Mouse (Mus musculus) CH12.LX (cell line): ENCODE results near the gene Sdr9c7. TPM values are rescaled to one million over a fixed set of nuclear protein-coding genes. Genes with fewer than 3 reads are reported as not detected.

ENCODE experiments used
- DNase-seq: peaks from one replicate; pipeline ENCODE4 v3.0.0-alpha.2; 2013; ENCODE audit errors: extremely low read depth
- H3K27ac ChIP-seq: 2 replicates; pipeline ENCODE4 v1.5.1; 2012; ENCODE audit warnings: low read depth, mild to moderate bottlenecking, control low read depth, moderate library complexity; ENCODE audit not compliant: insufficient read depth
- H3K27me3 ChIP-seq: replicated peaks from 2 replicates; pipeline ENCODE3; 2012; ENCODE audit warnings: inconsistent platforms
- H3K36me3 ChIP-seq, 2 experiments: replicated peaks in 1 of 2; 2 replicates each; pipeline versions ENCODE3 to v1.6.1; 2012; ENCODE audit warnings: inconsistent platforms in 1 of 2, low read length in 1 of 2, mild to moderate bottlenecking in 1 of 2, mixed read lengths in 1 of 2, moderate library complexity in 1 of 2; ENCODE audit not compliant: control insufficient read depth in 1 of 2, insufficient read depth in 1 of 2
- H3K4me1 ChIP-seq, 2 experiments: 2 replicates each; pipeline ENCODE4 v1.6.1; 2012; ENCODE audit warnings: inconsistent platforms in 1 of 2, moderate library complexity in 1 of 2; ENCODE audit not compliant: insufficient read depth in 2 of 2, control insufficient read depth in 1 of 2
- H3K4me2 ChIP-seq: 2 replicates; pipeline ENCODE4 v1.6.1; 2012; ENCODE audit warnings: low read depth, mild to moderate bottlenecking, control low read depth; ENCODE audit not compliant: poor library complexity, insufficient read depth, severe bottlenecking
- H3K4me3 ChIP-seq, 3 experiments: fragments of 150-350 bp in 1 of 3; sonication (generic) in 1 of 3; replicated peaks in 1 of 3; 2 replicates each; pipeline versions ENCODE3 to v1.5.1; 2011 to 2012; ENCODE audit warnings: low read depth in 2 of 3, low read length in 2 of 3, mild to moderate bottlenecking in 2 of 3, moderate library complexity in 2 of 3, control low read depth in 1 of 3, improper control_type of control experiment in 1 of 3, inconsistent platforms in 1 of 3, mixed read lengths in 1 of 3; ENCODE audit not compliant: poor library complexity in 1 of 3
- H3K79me2 ChIP-seq: replicated peaks from 2 replicates; pipeline ENCODE4 v1.6.1; 2012; ENCODE audit warnings: mild to moderate bottlenecking, moderate library complexity; ENCODE audit not compliant: control insufficient read depth, poor library complexity, insufficient read depth, severe bottlenecking; ENCODE audit errors: extremely low read depth
- H3K9ac ChIP-seq: 2 replicates; pipeline ENCODE4 v1.6.1; 2012; ENCODE audit warnings: low read depth, mild to moderate bottlenecking, control low read depth, moderate library complexity; ENCODE audit not compliant: insufficient read depth
- H3K9me3 ChIP-seq: replicated peaks from 2 replicates; pipeline ENCODE3; 2012; ENCODE audit warnings: low read length, inconsistent platforms, mixed read lengths
- CHD1 ChIP-seq: IDR thresholded peaks from 2 replicates; pipeline ENCODE4 v1.6.1; 2012; ENCODE audit warnings: low read depth, low read length, improper control_type of control experiment, inconsistent platforms
- CHD2 ChIP-seq: IDR thresholded peaks from 2 replicates; pipeline ENCODE4 v1.6.1; 2011; ENCODE audit warnings: low read length, improper control_type of control experiment
- CTCF ChIP-seq, 2 experiments: IDR thresholded peaks in 1 of 2; conservative IDR thresholded peaks in 1 of 2; 2 replicates each; pipeline ENCODE4 v1.5.1; 2011 to 2012; ENCODE audit warnings: low read depth in 2 of 2, low read length in 2 of 2, improper control_type of control experiment in 1 of 2, inconsistent platforms in 1 of 2, mild to moderate bottlenecking in 1 of 2, moderate library complexity in 1 of 2
- E2F4 ChIP-seq: IDR thresholded peaks from 2 replicates; pipeline ENCODE4 v1.6.1; 2011; ENCODE audit warnings: low read depth, low read length, improper control_type of control experiment; ENCODE audit not compliant: insufficient replicate concordance
- ELF1 ChIP-seq: IDR thresholded peaks from 2 replicates; pipeline ENCODE4 v1.6.1; 2014; ENCODE audit warnings: low read depth, mild to moderate bottlenecking, inconsistent platforms, low read length, improper control_type of control experiment
- IRF4 ChIP-seq: IDR thresholded peaks from 2 replicates; pipeline ENCODE4 v1.6.1; 2014; ENCODE audit warnings: low read depth, mild to moderate bottlenecking, inconsistent platforms, low read length, improper control_type of control experiment
- JUND ChIP-seq: conservative IDR thresholded peaks from 2 replicates; pipeline ENCODE4 v1.6.1; 2011; ENCODE audit warnings: low read depth, low read length, improper control_type of control experiment
- MAFK ChIP-seq: IDR thresholded peaks from 2 replicates; pipeline ENCODE4 v1.6.1; 2011; ENCODE audit warnings: low read length, improper control_type of control experiment; ENCODE audit not compliant: insufficient replicate concordance
- MAX ChIP-seq: IDR thresholded peaks from 2 replicates; pipeline ENCODE4 v1.6.1; 2011; ENCODE audit warnings: low read length, improper control_type of control experiment
- MAZ ChIP-seq: IDR thresholded peaks from 2 replicates; pipeline ENCODE4 v1.6.1; 2012; ENCODE audit warnings: low read depth, mild to moderate bottlenecking, inconsistent platforms, low read length, improper control_type of control experiment, moderate library complexity
- MXI1 ChIP-seq: IDR thresholded peaks from 2 replicates; pipeline ENCODE4 v1.6.1; 2011; ENCODE audit warnings: mild to moderate bottlenecking, low read depth, low read length, improper control_type of control experiment
- MYC ChIP-seq: IDR thresholded peaks from 2 replicates; pipeline ENCODE4 v1.6.1; 2011; ENCODE audit warnings: low read depth, mild to moderate bottlenecking, improper control_type of control experiment, low read length
- NELFE ChIP-seq: IDR thresholded peaks from 2 replicates; pipeline ENCODE4 v1.6.1; 2011; ENCODE audit warnings: low read depth, low read length, improper control_type of control experiment
- NRF1 ChIP-seq: IDR thresholded peaks from 2 replicates; pipeline ENCODE4 v1.6.1; 2014; ENCODE audit warnings: low read depth, mild to moderate bottlenecking, inconsistent platforms, low read length, improper control_type of control experiment, moderate library complexity
- PAX5 ChIP-seq: IDR thresholded peaks from 2 replicates; pipeline ENCODE4 v1.6.1; 2012; ENCODE audit warnings: low read length, inconsistent platforms, mixed read lengths
- POLR2A ChIP-seq: IDR thresholded peaks from 2 replicates; pipeline ENCODE4 v1.6.1; 2011; ENCODE audit warnings: low read depth, mild to moderate bottlenecking, improper control_type of control experiment, low read length
- RAD21 ChIP-seq: IDR thresholded peaks from 2 replicates; pipeline ENCODE4 v1.6.1; 2011; ENCODE audit warnings: low read depth, mild to moderate bottlenecking, low read length, improper control_type of control experiment, moderate library complexity
- RCOR1 ChIP-seq: conservative IDR thresholded peaks from 2 replicates; pipeline ENCODE4 v1.6.1; 2012; ENCODE audit warnings: low read depth, mild to moderate bottlenecking, inconsistent platforms, low read length, improper control_type of control experiment
- SMC3 ChIP-seq: IDR thresholded peaks from 2 replicates; pipeline ENCODE4 v1.6.1; 2011; ENCODE audit warnings: low read depth, low read length, improper control_type of control experiment
- UBTF ChIP-seq: IDR thresholded peaks from 2 replicates; pipeline ENCODE4 v1.6.1; 2012; ENCODE audit warnings: low read depth, mild to moderate bottlenecking, inconsistent platforms, low read length, improper control_type of control experiment, moderate library complexity
- USF1 ChIP-seq: IDR thresholded peaks from 2 replicates; pipeline ENCODE4 v1.6.1; 2014; ENCODE audit warnings: low read depth, mild to moderate bottlenecking, inconsistent platforms, low read length, improper control_type of control experiment
- USF2 ChIP-seq: conservative IDR thresholded peaks from 2 replicates; pipeline ENCODE4 v1.6.1; 2011; ENCODE audit warnings: low read depth, low read length, improper control_type of control experiment
- ZKSCAN1 ChIP-seq: IDR thresholded peaks from 2 replicates; pipeline ENCODE4 v1.6.1; 2012; ENCODE audit warnings: low read depth, inconsistent platforms, low read length, improper control_type of control experiment, borderline replicate concordance
- ZMIZ1 ChIP-seq: IDR thresholded peaks from 2 replicates; pipeline ENCODE4 v1.6.1; 2012; ENCODE audit warnings: low read depth, mild to moderate bottlenecking, inconsistent platforms, low read length, improper control_type of control experiment
- ZNF384 ChIP-seq: IDR thresholded peaks from 2 replicates; pipeline ENCODE4 v1.6.1; 2012; ENCODE audit warnings: low read depth, low read length, improper control_type of control experiment, inconsistent platforms
- dilution Hi-C: fragments of 300-500 bp; cut with MboI; formaldehyde crosslinking; loops from 2 replicates; pipeline ENCODE4 v1.14.3; 2020; ENCODE audit warnings: low sequenced_read_pairs; ENCODE audit not compliant: extremely low pct_unique_long_range_greater_than_20kb, extremely low pct_ligation_motif_present
- in situ Hi-C: fragments of 300-500 bp; cut with MboI; formaldehyde crosslinking; loops from 3 replicates; pipeline ENCODE4 v1.14.3; 2019; ENCODE audit warnings: low sequenced_read_pairs, low pct_ligation_motif_present, low pct_unique_long_range_greater_than_20kb, mixed read lengths
- polyA plus RNA-seq: library from polyadenylated mRNA; unstranded; fragments of >175 nt; gene quantifications from 2 replicates; pipeline ENCODE4 v1.2.1, GENCODE M21; 2012; ENCODE audit warnings: low read depth; ENCODE audit not compliant: insufficient read length
- total RNA-seq, 2 experiments: library from RNA; depleted of rRNA; stranded (reverse); fragments of 300-350 nt in 1 of 2; fragments of >200 nt in 1 of 2; gene quantifications; 2 replicates each; pipeline ENCODE4 v1.2.3; 2012 to 2014

Sdr9c7 gene
- total and polyA plus RNA-seq, 3 experiments, result not detected

- H3K9ac ChIP-seq, result no peak overlapping the region
- H3K36me3 ChIP-seq, result no peaks in the 10 kb centered on the region
- H3K27ac ChIP-seq, result no peak overlapping the region
- H3K79me2 ChIP-seq, result no peaks in the 10 kb centered on the region
- no peak overlapping the region for H3K4me2 ChIP-seq
- H3K4me1 ChIP-seq, result no peaks in the 10 kb centered on the region
- DNase-seq, result no peak
- TF ChIP-seq NRF1 (no peak), IRF4 (no peak), ZNF384 (peak; percentile 71), PAX5 (no peak), USF2 (no peak), SMC3 (no peak), JUND (no peak), E2F4 (no peak)
- TF ChIP-seq, all 38 proteins: peak for 1
- Histone ChIP-seq H3K9me3 (no peaks in the 10 kb centered on the region), H3K4me3 (no peak overlapping the region), H3K27me3 (peaks cover 25% of the 10 kb centered on the region)
- dilution Hi-C loops, result no loop called here
- in situ Hi-C loops, result no loop called here
Observed at GRCm38 (mm10) chr10:127904718-127905446, 6.6 kb downstream of the Sdr9c7 start.

DNA sequence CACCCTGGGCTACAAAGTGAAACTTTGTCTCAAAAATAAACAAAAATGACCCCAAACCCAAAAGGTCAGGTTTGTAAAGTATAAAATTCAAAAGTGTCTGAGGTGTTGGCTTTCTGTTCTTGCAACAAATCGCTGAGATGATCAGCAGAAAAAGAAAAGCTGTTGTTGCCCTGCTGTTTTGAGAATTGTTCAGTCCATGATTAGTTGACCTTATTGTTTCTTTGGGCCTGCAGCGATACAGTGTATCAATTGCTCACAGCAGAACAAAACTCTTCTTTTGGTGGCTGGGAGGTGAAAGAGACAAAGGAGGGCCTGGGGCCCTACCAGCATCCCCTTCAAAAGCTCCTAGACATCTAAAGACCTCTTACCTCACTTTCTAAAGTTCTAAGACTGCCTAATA is 7.8 kb downstream of the Sdr9c7 start:
- Histone ChIP-seq H3K4me1 (no peaks in the 10 kb centered on the region), H3K36me3 (no peaks in the 10 kb centered on the region), H3K27ac (no peak overlapping the region), H3K9me3 (no peaks in the 10 kb centered on the region), H3K79me2 (no peaks in the 10 kb centered on the region), H3K9ac (no peak overlapping the region), H3K4me3 (no peak overlapping the region), H3K4me2 (no peak overlapping the region), H3K27me3 (peaks cover 13% of the 10 kb centered on the region)
- DNase-seq, result no peak
- no peak for TF ChIP-seq RAD21
- no peak for TF ChIP-seq MYC
- TF ChIP-seq CHD1, result no peak
- TF ChIP-seq IRF4, result no peak
- no peak for TF ChIP-seq MAFK
- TF ChIP-seq E2F4, result no peak
- dilution Hi-C loops (no loop called here), in situ Hi-C loops (no loop called here)

- Histone ChIP-seq H3K36me3 (no peaks in the 10 kb centered on the region), H3K9ac (no peak overlapping the region), H3K79me2 (no peaks in the 10 kb centered on the region), H3K4me3 (no peak overlapping the region), H3K4me2 (no peak overlapping the region), H3K9me3 (no peaks in the 10 kb centered on the region), H3K27ac (no peak overlapping the region), H3K4me1 (no peaks in the 10 kb centered on the region), H3K27me3 (peaks cover 3% of the 10 kb centered on the region)
- no peak for DNase-seq
- in situ Hi-C loops (no loop called here), dilution Hi-C loops (no loop called here)
- TF ChIP-seq USF1, result no peak
- TF ChIP-seq MXI1, result no peak
- TF ChIP-seq MAX, result no peak
- TF ChIP-seq CHD2, result no peak
- no peak for TF ChIP-seq ZKSCAN1
- TF ChIP-seq MYC, result no peak
- no peak for TF ChIP-seq RCOR1
- no peak for TF ChIP-seq CTCF (conservative IDR thresholded peaks at IDR 0.05 in 1 of 2, IDR thresholded peaks at IDR 0.05 in 1 of 2; ENCODE audit: low read depth in 2 of 2, low read length in 2 of 2)
- TF ChIP-seq SMC3, result no peak
- no peak for TF ChIP-seq ELF1
- no peak for TF ChIP-seq NRF1
- no peak for TF ChIP-seq UBTF
- TF ChIP-seq ZMIZ1, result no peak
- TF ChIP-seq MAZ, result no peak
- no peak for TF ChIP-seq NELFE
- no peak for TF ChIP-seq IRF4
- TF ChIP-seq MAFK, result no peak
- TF ChIP-seq POLR2A, result no peak
Observed at GRCm38 (mm10) chr10:127907386-127907951, 9.2 kb downstream of the Sdr9c7 start.
